Mouse (Mus musculus) embryonic stem cell, embryonic (primary cell): ENCODE results near the gene Sema3b.

Experiments used
- CTCF ChIA-PET, 4 experiments: fragments of 300-600 bp in 2 of 4; fragments of 350-600 bp in 2 of 4; sonication (Branson Sonifier 250); formaldehyde crosslinking; loops; one replicate each; lab custom pipeline; 2022; ENCODE audit warnings: inconsistent platforms in 2 of 4; lab: Charles Lee
- POLR2A ChIA-PET, 4 experiments: fragments of 300-600 bp in 2 of 4; fragments of 350-600 bp in 2 of 4; sonication (Branson Sonifier 250); formaldehyde crosslinking; loops; one replicate each; lab custom pipeline; 2022; ENCODE audit warnings: antibody characterized with exemption in 4 of 4, inconsistent platforms in 1 of 4; lab: Charles Lee

Sema3b gene

DNA sequence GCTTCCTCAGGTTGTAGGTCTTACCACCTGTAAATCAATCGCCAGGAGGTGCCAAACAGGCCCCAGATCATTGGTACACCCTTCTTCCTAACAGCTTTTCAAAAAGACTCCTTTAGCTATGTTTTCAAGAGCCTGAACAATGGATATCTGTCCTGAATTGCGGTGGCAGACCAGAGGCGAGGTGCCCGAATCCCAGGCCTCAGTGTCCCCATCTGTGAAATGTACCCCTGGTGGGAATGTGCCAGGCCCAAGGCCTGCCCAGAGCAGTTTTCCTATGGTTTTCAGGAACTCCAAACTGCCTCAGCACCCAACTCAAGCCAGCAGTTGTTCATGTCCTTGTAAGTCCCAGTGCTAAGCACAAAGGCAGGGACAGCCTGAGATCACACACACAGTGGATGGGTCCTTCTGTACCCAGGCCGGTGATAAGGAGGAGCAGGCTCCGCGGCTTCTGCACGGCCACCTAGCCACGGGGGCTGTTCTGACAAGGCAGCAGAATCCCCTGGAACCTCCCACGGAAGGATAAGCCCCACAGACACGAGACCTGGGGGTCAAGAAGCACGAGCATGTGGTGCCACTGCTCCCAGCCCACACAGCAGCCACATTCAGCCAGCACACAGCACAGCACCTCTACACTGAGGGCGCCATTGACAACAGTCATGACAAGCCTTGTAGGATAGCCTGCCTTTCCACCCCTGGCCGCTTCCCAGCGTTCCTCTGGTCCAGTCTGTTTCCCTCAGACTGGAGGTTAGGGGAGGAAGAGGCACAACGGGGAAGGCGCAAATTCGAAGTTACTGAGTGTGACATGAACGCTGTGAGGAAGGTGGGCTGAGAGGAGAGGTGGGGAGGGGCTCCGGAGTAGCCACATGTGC lies 18.6 kb upstream of the Sema3b start:
- POLR2A ChIA-PET, result interaction anchor here (0.6 to 5.0 kb wide), 30 partner anchors 8 to 689 kb away, joined by 3 to 93 read pairs (median 5); partner anchors contain the start of genes Gnai2 (in 3 of the 4), Cyb561d2 (in 1 of the 4), Gmppb (in 1 of the 4) and Hyal1 (in 1 of the 4)
- CTCF ChIA-PET, result interaction anchor here (0.5 to 7.9 kb wide), 53 partner anchors 8 to 467 kb away, joined by 3 to 161 read pairs (median 6); partner anchors contain the start of genes Gnai2 (in 3 of the 4), Hyal1 (in 2 of the 4), Ifrd2 (in 2 of the 4) and Apeh (in 1 of the 4)

DNA sequence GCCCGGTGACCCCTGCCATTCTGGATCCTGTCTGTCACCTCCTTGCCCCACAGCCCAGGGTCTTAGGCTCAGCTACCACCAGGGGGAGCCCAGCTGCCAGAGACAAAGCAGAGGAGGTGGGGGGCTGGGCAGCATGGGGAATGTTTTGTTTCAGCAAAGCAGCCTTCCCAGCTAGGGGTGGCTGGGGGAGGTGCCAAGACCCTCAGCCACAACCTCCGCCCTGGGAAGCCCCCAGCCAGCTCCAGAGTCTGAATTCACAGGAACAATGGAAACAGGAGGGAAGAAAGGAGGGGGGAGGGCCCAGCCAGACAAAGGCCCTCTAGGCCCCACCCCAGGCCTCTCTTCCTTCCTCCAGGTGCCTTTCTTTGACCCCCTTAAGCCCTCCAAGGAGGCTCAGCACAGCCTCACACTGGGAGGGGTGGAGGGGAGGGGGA lies 17.8 kb upstream of the Sema3b start:
- POLR2A ChIA-PET, result interaction anchor here (0.6 to 5.0 kb wide), 46 partner anchors 9 to 422 kb away, joined by 3 to 93 read pairs (median 4); partner anchors contain the start of genes Gnai2 (in 3 of the 4), Cyb561d2 (in 1 of the 4), Gmppb (in 1 of the 4) and Hyal1 (in 1 of the 4)

GRCm38 (mm10) chr9:107626158-107626843 lies 17.3 kb upstream of the Sema3b start:
- ChIA-PET POLR2A (interaction anchor here (0.6 to 5.0 kb wide), 49 partner anchors 9 to 423 kb away, joined by 3 to 93 read pairs (median 4); partner anchors contain the start of genes Gnai2 (in 3 of the 4), Hyal3 (in 2 of the 4), Cyb561d2 (in 1 of the 4) and Gmppb (in 1 of the 4)), CTCF (interaction anchor here (0.5 to 7.9 kb wide), 84 partner anchors 8 to 1181 kb away, joined by 3 to 161 read pairs (median 5); partner anchors contain the start of genes Gnai2 (in 3 of the 4), Hyal1 (in 2 of the 4), Ifrd2 (in 2 of the 4) and 6430571L13Rik (in 1 of the 4))

More for the DNA sequence above, 17.8 kb upstream of the Sema3b start:
- CTCF ChIA-PET, result interaction anchor here (0.5 to 7.9 kb wide), 75 partner anchors 9 to 1181 kb away, joined by 3 to 161 read pairs (median 5); partner anchors contain the start of genes Gnai2 (in 3 of the 4), Hyal1 (in 2 of the 4), Ifrd2 (in 2 of the 4) and 6430571L13Rik (in 1 of the 4)

- POLR2A ChIA-PET, result interaction anchor here (0.6 to 5.0 kb wide), 31 partner anchors 8 to 376 kb away, joined by 3 to 93 read pairs (median 5); partner anchors contain the start of genes Gnai2 (in 3 of the 4), Hyal1 (in 2 of the 4), Hyal3 (in 2 of the 4) and Ifrd2 (in 1 of the 4)
- CTCF ChIA-PET, result interaction anchor here (0.5 to 7.9 kb wide), 55 partner anchors 8 to 442 kb away, joined by 3 to 161 read pairs (median 5); partner anchors contain the start of genes Gnai2 (in 3 of the 4), Ifrd2 (in 2 of the 4), 6430571L13Rik (in 1 of the 4) and Hyal1 (in 1 of the 4)
Measured at GRCm38 (mm10) chr9:107625351-107626128, 16.5 kb upstream of the Sema3b start.

- POLR2A ChIA-PET, result interaction anchor here in 3 of 4 experiments (1.0 to 5.0 kb wide), 21 partner anchors 9 to 377 kb away, joined by 3 to 93 read pairs (median 6); partner anchors contain the start of genes Gnai2 (in 2 of the 3), Hyal1 (in 2 of the 3), Hyal3 (in 1 of the 3) and Naa80 (in 1 of the 3)
- CTCF ChIA-PET, result interaction anchor here (0.6 to 7.9 kb wide), 27 partner anchors 7 to 83 kb away, joined by 3 to 161 read pairs (median 5); partner anchors contain the start of genes Gnai2 (in 3 of the 4), Ifrd2 (in 1 of the 4), Sema3b (in 1 of the 4) and Zmynd10 (in 1 of the 4)
Measured at GRCm38 (mm10) chr9:107624951-107625350, 15.9 kb upstream of the Sema3b start.

- ChIA-PET CTCF (interaction anchor here (0.6 to 7.9 kb wide), 22 partner anchors 10 to 83 kb away, joined by 3 to 161 read pairs (median 6); partner anchors contain the start of genes Gnai2 (in 3 of the 4), Ifrd2 (in 1 of the 4) and Sema3b (in 1 of the 4)), POLR2A (interaction anchor here in 3 of 4 experiments (0.7 to 5.0 kb wide), 23 partner anchors 8 to 377 kb away, joined by 3 to 93 read pairs (median 5); partner anchors contain the start of genes Gnai2 (in 2 of the 3), Hyal1 (in 2 of the 3), Hyal3 (in 1 of the 3) and Naa80 (in 1 of the 3))
Measured at GRCm38 (mm10) chr9:107624539-107624938, 15.5 kb upstream of the Sema3b start.

DNA sequence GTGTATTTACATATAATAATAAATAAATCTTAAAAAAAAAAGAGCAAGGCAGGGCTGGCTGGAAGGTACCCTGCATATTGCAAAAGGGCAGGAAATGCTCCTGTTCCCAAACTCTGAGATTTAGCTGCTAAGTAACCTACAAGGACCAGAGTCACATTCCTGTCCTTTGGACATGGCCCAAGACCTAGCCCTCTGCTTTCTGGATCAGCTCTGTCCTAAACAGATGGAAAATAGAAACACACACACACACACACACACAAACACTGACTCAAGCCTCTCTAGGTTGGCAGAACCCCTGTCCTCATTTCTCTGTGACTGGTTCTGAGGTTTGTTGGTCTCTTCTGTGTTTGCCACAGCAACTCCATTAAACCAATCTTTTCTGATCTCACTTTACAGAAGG lies 11.9 kb upstream of the Sema3b start:
- ChIA-PET POLR2A (interaction anchor here in 2 of 4 experiments (1.0 to 1.1 kb wide), 2 partner anchors 9 kb away, joined by 3 to 4 read pairs; no protein-coding TSS in a partner anchor), CTCF (interaction anchor here in 1 of 4 experiments (1.4 kb wide), 1 partner anchor 24 kb away, joined by 4 read pairs; no protein-coding TSS in a partner anchor)

DNA sequence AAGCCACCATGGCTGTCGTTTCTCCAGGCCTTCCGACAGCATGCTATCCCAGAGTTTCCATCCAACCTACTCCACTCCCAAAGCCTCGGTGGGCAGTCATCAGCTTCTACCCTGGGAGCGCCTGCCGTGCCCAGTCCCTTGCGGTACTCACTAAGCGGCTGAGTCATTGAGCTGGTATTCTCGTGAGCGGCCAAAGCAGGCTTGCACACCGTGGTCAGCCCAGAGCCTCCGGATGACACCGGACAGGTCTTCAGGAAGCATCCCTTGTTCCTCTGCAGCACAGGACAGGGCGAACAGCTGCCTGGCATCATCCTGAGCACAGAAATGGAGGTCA lies 10.5 kb upstream of the Sema3b start:
- CTCF ChIA-PET, result interaction anchor here in 2 of 4 experiments (0.6 to 1.3 kb wide), 3 partner anchors 10 to 77 kb away, joined by 3 to 4 read pairs (median 4); partner anchors contain the start of gene Sema3b (in 1 of the 2)
- POLR2A ChIA-PET, result interaction anchor here in 3 of 4 experiments (0.9 to 3.1 kb wide), 12 partner anchors 11 to 88 kb away, joined by 3 to 12 read pairs (median 3); partner anchors contain the start of genes Gnai2 (in 3 of the 3) and Hyal1 (in 2 of the 3)

DNA sequence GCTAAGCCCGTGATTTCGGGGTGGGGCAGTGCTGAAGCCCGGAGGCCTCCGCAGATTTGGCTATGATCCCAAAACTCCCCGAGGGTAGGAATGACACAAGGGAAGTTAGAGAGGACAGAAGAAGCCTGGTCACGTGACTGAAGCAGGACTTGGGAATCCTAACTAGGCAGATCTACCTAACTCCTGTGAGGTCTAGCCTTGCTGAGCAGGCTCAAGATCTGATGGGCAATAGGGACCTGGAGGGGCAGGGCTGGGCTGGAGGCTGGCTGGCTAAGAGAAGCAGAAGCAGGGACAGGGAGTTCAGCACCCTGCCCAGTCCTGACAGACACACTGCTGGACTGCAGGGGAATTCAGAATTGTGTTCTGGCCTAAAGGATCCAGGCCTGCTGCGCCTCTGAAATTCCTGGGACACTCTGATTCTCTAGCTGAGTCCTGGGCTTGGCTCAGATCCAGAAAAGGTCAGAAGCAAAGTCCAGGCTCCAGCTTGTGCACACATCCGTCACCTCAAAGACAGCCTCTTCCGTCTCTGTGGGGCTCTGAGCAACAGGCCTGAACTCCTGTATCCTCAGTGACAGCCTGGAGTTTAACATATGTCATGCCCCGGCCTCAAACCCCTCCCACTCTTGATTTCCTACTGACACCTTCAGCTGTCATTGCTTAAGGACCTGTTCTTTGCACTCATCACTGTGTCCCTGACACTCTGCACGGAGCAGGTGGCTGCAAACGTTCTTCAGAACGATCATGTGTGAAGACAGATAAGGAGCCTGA lies 9.9 kb upstream of the Sema3b start:
- ChIA-PET POLR2A (interaction anchor here in 3 of 4 experiments (0.9 to 3.1 kb wide), 14 partner anchors 7 to 89 kb away, joined by 3 to 12 read pairs (median 3); partner anchors contain the start of genes Gnai2 (in 3 of the 3) and Hyal1 (in 2 of the 3)), CTCF (interaction anchor here in 3 of 4 experiments (0.9 to 2.1 kb wide), 9 partner anchors 7 to 53 kb away, joined by 3 to 21 read pairs (median 4); partner anchors contain the start of genes Gnai2 (in 1 of the 3) and Sema3b (in 1 of the 3))

- ChIA-PET POLR2A (interaction anchor here in 2 of 4 experiments (0.8 to 3.1 kb wide), 10 partner anchors 8 to 75 kb away, joined by 3 to 12 read pairs (median 4); partner anchors contain the start of gene Gnai2 (in 1 of the 2)), CTCF (interaction anchor here (0.6 to 9.0 kb wide), 25 partner anchors 8 to 287 kb away, joined by 3 to 109 read pairs (median 4); partner anchors contain the start of genes Gnai2 (in 1 of the 4) and Sema3b (in 1 of the 4))
Measured at GRCm38 (mm10) chr9:107618098-107618497, 9.1 kb upstream of the Sema3b start.

DNA sequence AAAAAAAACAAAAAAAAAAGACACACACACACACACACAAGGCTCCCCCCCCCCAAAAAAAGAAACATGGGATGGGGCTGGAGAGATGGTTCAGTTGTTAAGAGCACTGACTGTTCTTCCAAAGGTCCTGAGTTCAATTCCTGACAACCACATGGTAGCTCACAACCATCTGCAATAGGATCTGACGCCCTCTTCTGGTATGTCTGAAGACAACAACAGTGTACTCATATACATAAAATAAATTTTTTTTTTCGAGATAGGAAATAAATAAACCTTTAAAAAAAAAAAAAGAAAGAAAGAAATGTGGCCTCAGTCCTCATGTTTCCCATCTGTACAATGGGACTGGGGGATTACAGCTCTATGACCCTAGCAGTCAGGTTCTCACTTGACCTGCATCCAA lies 8.4 kb upstream of the Sema3b start:
- ChIA-PET CTCF (interaction anchor here (0.6 to 9.0 kb wide), 33 partner anchors 8 to 1190 kb away, joined by 3 to 109 read pairs (median 4); partner anchors contain the start of genes Gnai2 (in 1 of the 4), Hyal3 (in 1 of the 4), Ifrd2 (in 1 of the 4) and Sema3b (in 1 of the 4)), POLR2A (interaction anchor here in 2 of 4 experiments (0.7 to 3.1 kb wide), 10 partner anchors 9 to 74 kb away, joined by 3 to 12 read pairs (median 5); partner anchors contain the start of genes Gnai2 (in 1 of the 2) and Ifrd2 (in 1 of the 2))

- POLR2A ChIA-PET, result interaction anchor here in 2 of 4 experiments (0.9 to 4.3 kb wide), 10 partner anchors 9 to 38 kb away, joined by 3 to 27 read pairs (median 4); partner anchors contain the start of genes Gnai2 (in 1 of the 2) and Hyal1 (in 1 of the 2)
- CTCF ChIA-PET, result interaction anchor here in 3 of 4 experiments (1.0 to 9.0 kb wide), 11 partner anchors 11 to 258 kb away, joined by 3 to 161 read pairs (median 7); partner anchors contain the start of gene Ifrd2 (in 1 of the 3)
Measured at GRCm38 (mm10) chr9:107615035-107615434, 6.0 kb upstream of the Sema3b start.

DNA sequence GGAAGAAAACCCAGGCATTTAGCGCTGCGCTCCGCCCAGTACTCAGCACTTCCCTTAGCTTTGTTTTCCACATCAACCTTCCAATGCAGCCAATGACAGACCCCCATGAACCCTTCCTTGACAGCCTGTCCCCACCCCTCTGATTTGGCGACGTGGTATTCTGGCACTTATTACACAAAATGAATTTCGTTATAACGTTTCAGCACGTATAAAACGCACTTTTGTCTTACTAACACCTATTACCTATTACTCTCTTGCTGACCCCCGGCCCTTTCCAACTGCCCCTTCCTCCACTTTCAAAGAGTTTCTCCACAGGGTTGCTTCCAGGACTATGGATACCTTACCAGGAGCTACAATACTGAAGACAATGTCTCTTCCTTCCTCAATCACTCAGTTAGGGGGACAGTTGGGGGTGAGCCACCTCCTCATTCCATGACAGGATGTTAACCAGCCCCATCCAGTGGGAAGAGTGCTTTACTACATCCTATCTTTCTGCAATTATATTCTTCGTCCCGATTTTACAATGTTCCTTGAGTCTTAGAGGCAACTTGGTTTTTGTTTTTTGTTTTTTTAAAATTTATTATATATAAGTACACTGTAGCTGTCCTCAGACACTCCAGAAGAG lies 4.0 kb upstream of the Sema3b start:
- ChIA-PET CTCF (interaction anchor here (0.6 to 9.0 kb wide), 93 partner anchors 12 to 1039 kb away, joined by 3 to 161 read pairs (median 5); partner anchors contain the start of genes Gnai2 (in 3 of the 4), Hyal2 (in 2 of the 4), Tmem115 (in 2 of the 4) and Zmynd10 (in 2 of the 4)), POLR2A (interaction anchor here (0.5 to 4.8 kb wide), 101 partner anchors 10 to 1244 kb away, joined by 3 to 93 read pairs (median 5); partner anchors contain the start of genes Gnai2 (in 3 of the 4), Hyal3 (in 3 of the 4), Ifrd2 (in 3 of the 4) and Cyb561d2 (in 2 of the 4))
